Mouse (Mus musculus) 3T3-L1 (cell line): ENCODE data around the gene Sphk2.

Experiments used
- DNase-seq: peaks from one replicate; pipeline ENCODE4 v3.0.0-alpha.2; 2015; ENCODE audit warnings: low read depth, low spot score

Sphk2 gene

DNA sequence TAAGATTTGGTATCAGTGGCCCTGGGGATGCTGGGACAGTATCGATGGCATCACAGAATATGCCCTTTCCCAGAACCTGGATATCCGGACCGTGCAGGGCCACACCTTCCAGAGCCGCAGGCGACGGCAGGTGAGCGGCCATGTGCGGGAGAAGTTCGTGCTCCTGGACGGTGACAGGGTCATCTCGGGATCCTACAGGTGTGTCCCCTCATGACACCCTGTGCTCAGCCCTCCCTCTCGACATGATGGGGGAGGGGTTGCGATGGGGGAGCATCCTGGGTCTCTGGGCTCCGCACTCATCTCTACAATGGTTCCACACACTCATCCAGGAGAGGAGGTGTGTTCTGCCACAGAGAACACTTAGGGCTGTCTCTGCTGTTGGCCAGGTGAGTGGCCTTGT is 6.0 kb upstream of the Sphk2 start:
- DNase-seq: no peak

DNA sequence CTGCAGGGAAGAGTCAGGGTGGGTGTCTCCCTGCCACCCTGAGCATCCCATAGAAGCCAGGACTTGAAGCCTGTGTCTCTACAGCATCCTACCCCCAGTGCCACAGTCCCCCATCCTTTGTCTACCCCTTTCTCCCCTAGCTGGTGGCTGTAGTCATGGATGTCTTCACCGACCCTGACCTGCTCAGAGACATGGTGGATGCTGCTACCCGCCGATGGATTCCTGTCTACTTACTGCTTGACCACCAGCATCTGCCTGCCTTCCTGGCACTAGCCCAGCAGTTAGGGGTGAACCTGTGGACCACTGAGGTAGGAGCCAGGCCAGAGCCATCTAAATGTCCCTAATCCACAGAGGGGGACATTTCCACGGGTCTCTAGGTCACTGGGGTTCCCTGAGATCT is 5.5 kb upstream of the Sphk2 start:
- no peak for DNase-seq

GRCm38 (mm10) chr7:45722348-45722713 is 4.5 kb upstream of the Sphk2 start:
- DNase-seq: no peak

- DNase-seq: no peak
Measured at GRCm38 (mm10) chr7:45721642-45722347, 4.0 kb upstream of the Sphk2 start.

DNA sequence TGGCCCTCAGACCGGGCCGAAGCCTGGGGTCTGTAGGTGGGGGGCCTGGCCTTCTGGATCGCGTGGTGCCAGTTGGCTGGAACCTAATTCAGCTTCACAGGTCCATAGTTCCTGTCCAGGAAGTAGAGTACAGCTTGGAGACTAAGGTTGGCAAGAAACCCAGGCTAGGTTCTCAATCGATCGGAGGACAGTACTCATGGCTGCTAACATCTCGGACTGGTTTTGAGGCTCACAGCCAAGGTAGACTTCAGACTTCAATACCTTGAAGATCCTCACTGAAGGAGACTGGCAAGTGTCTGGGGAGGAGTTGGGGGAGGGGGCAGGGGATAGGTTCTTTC is 3.4 kb upstream of the Sphk2 start:
- no peak for DNase-seq

DNA sequence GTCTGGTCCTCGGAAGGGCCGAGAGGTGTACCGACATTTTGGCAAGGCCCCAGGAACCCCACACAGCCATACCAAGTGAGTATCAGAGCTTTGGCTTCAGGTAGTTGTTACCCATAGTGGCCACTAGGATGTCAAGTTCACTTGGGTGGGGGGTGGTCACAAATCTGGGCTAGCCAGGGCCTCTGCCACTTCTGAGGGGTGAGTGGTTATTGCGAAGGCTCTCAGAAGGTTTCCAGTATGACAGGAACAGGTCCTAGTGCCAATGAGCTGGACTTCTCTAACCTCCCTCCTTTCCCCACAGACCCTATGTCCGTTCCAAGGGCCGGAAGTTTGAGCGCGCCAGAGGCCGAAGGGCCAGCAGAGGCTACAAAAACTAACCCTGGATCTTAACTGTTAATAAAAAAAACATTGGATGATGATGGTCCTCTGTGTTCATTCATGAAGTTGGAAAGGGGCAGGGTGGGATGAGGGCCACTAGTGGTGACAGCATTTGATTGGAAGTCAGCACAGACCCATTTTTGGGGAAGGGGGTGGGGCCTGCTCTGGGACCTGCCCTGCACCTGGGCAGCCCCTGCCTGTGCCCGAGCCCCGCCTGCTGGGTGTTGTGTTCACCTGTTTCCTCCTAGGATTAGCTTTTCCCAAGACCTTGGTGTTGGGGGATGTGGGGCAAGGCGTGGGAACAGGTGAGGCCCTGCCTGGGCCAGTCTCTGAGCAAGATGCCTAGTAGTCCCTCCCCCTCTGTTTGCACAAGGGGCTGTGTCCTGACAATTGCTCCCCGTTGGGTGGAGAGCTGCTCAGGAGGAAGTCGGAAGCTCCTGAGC is 2.8 kb upstream of the Sphk2 start, which contains the start of gene Fam83e:
TSS of gene Fam83e (plus strand) at position 800 of the 821 bp plus-strand sequence.
- DNase-seq: no peak

- DNase-seq: no peak
Measured at GRCm38 (mm10) chr7:45719738-45720412, 2.1 kb upstream of the Sphk2 start.

GRCm38 (mm10) chr7:45719180-45719579 is 1.4 kb upstream of the Sphk2 start:
- no peak for DNase-seq

- DNase-seq: peak; percentile 32
Measured at GRCm38 (mm10) chr7:45718331-45718730, 529 bp upstream of the Sphk2 start.

DNA sequence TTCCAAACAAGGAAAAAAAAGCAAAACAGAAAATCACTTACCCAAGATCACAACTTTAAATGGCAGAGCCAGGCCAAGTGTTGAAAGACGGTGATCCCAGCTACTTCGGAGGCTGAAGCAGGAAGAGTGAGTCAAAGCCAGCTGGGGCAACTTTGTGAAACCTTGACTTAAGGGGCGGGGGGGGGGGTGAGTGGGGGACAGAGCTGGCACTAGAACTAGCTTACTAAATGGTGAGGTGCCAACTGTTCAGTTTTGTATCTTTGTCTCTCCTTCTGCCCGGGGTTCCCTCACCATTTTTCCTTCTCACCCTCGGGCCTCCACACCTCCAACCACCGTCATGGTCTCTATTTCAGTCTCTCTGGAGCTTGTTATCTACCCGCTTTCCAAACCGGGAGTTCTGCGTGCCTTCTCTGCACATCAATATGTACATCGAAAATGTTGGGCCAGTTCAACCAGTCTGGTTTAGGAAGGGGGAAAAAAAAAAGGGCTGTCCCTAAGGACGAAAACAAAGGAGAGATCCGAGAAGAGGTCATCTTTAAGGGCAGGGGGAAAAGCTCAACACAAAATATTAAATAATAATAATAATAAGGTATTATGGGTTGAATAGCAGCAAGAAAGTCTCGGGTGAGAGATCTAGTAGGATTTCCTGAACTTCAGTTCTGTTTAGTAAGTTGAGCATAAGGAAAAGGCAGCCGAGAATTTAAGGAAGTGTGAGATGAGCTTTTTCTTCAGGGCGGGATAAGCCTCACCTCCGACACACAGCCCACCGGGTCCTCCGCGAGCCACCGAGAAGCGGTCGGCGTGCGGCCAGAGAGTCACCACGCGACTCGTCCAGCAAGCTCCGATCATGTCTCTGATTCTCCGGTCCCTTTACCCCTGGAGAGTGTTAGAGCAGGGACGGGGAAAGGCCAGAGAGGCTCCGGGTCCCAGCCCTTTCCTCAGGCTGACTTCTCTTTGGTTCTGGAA is 567 bp downstream of the Sphk2 start:
- no peak for DNase-seq

GRCm38 (mm10) chr7:45716460-45716857 is 1.3 kb downstream of the Sphk2 start:
- DNase-seq: no peak

DNA sequence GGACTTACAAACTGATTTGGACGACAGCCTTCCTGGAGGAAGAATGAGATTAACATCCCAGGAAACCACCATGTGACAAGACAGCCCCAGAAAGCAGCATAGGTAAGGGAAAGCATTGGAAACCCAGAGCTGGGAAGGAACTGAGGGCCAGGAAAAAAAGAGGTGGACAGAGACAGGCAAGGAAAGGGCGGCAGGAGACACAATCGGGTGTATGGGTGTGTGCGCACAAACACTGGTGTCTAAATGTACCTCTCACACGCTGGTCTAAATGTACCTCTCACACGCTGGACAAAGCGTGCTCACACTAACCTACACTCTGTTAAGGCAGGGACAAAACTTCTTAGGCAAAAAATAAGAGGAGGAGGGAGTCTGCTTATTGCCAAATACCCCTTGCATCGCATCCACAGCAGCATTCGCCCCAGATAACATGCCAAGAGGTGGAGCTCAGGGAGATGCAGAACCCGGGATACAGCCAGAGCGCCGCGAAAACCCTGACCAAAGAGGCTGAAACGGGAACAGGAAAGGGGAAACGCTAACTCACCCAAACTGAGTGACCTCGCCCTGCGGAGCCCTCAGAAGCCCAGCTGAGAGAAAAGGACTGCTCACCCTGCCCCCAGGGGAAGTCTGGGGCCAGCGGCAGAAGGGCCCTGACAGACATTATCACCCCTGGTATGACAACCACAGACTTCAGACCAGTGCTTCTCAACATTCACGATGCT is 1.9 kb downstream of the Sphk2 start:
- no peak for DNase-seq

GRCm38 (mm10) chr7:45715090-45715708 is 2.6 kb downstream of the Sphk2 start, which contains the start of gene Rpl18:
Gene Rpl18, plus strand, starts transcription at chr7:45715457.
- peak; percentile 98 for DNase-seq

- peak; percentile 43 for DNase-seq
Measured at GRCm38 (mm10) chr7:45714630-45715089, 3.1 kb downstream of the Sphk2 start.

GRCm38 (mm10) chr7:45713881-45714520 is 3.8 kb downstream of the Sphk2 start:
- DNase-seq: no peak

DNA sequence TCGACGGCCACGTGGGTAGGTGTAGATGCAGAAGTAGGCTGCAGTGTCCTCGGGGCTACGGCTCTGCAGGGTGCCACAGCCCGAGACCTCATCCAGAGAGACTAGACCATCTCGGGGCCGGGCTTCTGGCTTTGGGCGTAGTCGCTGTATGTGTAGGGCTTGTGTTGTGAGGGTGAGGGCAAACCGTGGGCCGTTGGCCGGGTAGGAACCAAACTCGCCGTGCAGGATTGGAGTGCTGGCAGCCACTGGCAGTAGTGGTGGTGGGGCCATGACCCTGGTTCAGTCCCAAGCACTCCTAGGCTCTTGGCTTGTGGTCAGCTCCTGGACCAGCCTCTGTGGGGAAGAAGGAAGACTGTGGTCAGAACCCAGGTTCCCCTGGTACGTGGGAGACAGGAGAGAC is 4.4 kb downstream of the Sphk2 start:
- DNase-seq: no peak

DNA sequence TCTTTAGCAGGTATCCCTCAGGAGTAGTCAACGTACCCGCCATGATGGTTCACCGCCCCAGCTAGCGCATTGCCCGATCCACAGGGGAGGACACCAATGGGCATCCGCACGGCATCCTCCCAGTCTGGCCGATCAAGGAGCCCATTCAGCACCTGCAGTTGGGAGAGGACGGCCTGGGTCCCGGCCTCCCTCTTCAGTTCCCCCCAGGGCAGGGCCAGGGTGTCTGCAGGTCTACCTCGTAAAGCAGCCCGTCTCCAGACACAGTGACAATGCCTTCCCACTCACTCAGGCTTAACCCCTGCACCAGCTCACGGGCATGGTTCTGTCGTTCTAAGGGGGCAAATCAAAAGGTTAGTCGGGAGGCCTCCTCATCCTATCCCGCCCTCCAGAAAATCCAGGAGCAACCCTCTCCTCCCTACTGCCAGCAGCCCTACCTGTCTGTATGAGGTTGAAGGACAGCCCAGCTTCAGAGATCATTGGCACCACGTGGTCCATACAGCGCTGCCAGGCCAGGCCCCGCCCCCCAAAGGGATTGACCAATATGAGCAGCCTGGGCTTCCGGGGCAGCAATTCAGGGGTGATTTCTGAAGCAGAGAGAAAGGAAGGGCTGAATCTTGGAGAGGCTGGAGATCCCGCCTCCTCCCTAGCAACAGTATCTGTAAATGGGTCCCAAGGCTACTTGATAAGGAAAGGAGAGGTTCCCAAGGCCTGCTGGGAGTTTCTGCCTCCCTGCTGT is 5.6 kb downstream of the Sphk2 start:
- no peak for DNase-seq

DNA sequence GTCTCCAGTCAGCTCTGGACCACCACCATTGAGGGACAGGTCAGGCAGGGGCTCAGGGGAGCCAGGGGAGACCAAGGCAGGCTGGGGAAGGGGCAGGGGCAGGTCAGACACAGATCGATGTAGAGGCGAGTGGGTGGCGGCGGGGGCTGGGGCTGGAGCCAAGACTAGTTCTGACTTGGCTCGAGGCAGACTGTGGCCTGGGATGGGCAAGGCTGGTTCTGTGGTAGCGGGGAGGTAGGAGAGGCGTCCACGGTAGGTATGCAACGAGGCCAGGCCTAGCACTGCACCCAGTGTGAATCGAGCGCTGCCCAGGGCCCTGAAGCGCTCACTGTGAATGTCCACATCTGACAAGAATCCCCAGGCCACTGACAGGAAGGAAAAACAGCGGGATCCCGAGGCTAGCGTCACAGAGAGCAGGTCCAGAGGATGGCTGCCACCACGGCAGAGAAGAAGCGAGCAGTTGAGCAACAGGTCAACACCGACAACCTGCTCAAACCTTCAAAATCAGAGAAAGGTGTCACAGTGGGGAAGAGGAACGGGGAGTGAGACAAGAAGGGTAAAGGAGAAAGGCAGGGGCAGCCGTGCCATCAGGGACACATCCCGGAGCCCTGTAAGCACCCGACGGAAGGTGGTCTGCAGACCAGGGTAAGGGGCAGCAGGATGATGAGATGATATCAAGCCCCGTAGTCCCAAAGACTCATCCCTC is 6.3 kb downstream of the Sphk2 start:
- no peak for DNase-seq
